Mouse (Mus musculus) left cerebral cortex, postnatal 36 days (tissue): ENCODE measurements at regions not wholly inside any gene's neighbourhood (a gene's known extent, or its start where the extent isn't known, plus 50 kb on each side); places are given as distances from the start of the nearest gene placed in this dataset.

Experiments
- DNase-seq, 2 experiments: peaks; one replicate each; pipeline ENCODE4 v3.0.0; 2021 to 2022; ENCODE audit warnings: low spot score in 2 of 2, mixed read lengths in 1 of 2
- intact Hi-C: fragments of 180-260 bp; cut with DNase I; formaldehyde crosslinking; loops from one replicate; pipeline ENCODE4 v1.15.1; 2025

DNA sequence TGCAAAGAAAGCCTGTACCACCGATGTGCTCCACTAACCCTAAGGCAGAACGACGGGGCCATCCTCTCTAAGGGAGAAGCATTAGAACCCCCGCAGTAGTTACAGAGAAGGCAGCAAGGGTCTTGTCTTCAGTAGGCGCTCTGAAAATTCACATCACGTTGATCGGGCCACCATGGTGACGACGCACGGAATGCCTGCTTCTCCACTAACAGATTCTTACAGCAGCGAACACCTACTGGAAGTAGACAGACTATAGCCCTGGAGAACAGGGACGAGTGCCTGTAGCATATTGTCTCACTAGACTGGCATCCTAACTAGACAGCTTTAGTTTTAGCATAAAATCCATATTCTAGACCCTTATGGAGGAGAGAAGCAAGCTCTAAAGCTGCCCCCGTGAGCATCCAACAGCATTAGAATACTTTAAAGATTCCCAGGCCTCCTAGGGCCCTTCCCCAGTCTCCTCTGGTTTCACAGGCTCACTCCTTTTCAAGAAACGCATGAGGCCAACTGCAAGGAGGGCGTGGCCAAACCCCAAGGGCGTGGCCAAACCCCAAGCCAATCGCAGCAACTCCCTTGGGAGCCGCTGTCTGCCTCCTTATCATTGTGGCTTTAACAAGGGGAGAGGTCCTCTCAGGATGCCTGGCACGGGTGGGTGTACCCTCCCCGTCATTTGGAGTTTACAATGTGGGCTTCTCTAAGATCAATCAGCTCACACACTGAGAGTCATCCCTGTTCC is 517.8 kb downstream of the Vrk1 start:
- intact Hi-C loops: no loop called here
- DNase-seq: peak in 1 of 2 experiments; percentile 8

DNA sequence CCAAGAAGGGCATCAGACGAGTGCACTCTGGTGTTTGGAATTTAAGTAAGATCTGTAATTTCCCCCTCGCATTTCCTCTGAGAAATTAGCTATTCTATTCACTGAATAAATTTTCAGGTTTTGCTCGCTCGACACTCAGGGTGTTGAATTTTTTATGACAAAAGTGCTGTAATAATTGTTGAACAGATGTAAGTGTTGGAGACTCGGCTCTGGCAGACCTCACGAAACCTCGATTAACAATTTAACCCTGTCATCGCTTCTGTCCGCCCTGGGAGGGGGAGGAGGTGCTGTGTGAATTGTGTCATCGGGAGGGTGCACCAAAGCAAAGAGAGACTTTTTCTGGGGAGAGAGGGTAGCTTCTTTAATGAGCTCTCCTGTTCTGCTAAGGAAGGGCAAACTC is 518.5 kb downstream of the Vrk1 start:
- DNase-seq: no peak
- intact Hi-C loops: no loop called here

DNA sequence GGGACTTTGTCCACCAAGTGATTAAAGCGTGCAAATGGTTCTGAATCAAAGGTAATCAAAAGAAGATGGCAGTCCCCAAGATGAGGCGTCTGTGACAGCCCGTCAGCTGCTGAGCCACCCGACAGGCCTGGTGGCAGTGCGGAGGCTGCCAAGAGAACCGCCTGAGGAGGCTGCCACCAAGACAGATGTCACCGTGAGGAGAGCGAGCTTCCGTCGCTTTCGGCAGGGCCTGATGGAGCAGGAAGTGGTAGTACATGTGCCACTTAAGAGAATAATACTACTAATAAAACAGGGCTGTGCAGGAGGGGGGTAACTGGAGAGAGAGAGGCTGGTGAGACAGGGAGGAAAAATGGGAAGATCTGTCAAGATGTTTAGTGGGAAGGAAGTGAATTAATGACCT is 519.1 kb downstream of the Vrk1 start:
- intact Hi-C loops: no loop called here
- DNase-seq: no peak

DNA sequence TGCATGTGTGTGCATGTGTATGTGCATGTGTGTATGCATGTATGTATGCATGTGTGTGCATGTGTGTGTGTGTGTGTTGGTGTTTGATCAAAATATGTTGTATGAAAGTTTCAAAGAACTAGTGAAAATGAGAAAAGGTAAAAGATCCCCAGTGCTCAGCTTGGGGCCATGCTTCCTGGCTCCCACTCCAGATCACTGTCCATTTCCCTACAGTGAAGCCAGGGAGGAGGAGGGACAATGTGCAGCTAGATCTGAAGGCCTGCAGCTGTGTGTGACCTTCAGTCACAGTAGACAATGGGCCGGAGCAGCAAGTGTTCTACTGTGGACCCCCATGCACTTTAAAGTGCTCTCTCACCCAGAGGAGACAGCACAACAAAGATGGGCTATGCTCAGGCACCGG is 525.1 kb downstream of the Vrk1 start:
- no peak for DNase-seq
- intact Hi-C loops: no loop called here

DNA sequence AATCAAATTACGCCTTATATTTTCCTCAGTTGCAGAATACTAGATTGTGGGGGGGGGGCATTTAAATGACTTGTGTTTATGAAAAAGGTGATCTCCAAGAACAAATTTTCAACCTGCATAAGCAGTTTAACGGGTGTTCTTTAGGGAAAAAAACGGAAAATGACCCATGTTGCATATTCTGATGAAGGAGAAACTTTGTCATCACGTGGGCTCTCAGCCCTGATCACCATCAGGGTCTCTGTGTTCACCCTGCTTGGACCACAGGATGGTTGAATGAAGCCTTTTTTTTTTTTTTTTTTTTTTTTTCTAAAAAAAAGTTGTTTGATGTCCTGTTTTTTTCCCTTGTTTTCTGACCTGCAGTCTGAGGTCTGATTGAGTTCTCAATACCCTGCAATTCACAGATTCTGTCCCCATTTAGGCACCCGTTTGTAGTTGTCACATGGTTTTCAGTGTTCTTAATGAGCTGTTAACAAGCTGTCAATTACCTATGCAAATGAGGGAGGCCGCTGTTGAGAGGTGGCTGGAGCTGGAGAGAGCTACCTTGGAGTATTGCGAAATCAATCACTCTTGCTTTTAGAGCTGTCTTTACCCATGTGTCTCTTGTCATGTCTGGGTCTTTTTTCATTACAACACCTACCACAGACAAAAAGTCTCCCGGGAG is 525.7 kb downstream of the Vrk1 start:
- no peak for DNase-seq
- intact Hi-C loops: no loop called here

DNA sequence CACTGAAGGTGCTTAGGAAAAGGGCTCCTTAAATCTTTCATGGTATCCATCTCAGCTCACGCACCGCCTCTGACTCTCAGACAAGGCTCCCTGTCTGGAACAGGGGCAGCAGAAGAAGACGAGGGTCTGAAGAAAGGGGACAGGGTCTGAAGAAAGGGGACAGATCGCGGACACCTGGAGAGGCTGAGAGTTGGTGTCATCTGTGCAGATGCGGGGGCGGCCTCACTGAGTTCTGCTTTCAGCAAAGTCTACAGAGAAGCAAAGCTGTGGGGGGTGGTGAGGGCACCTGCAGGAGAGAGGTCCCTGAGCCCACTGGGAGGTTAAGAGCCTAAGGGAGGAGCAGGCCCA is 526.2 kb downstream of the Vrk1 start:
- DNase-seq: no peak
- intact Hi-C loops: no loop called here

DNA sequence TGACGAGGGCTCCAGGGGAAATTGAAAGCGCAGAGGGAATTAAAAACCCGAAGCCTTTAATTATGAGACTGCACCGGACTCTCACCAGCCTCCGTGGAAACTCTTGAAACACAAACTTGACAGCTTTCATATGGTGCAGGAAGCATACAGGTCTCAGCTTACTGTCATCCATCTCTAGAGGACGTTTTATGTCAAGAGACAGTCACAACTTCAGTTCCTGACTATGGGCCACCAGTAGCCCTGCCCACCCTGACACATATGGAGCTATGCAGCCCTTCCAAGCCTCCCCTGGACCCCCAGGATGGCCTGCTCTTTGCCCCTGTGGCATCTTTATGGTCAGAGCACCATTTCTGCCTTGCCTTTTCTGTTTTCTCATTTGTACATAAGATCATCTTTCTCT is 530.0 kb downstream of the Vrk1 start:
- intact Hi-C loops: no loop called here
- no peak for DNase-seq

DNA sequence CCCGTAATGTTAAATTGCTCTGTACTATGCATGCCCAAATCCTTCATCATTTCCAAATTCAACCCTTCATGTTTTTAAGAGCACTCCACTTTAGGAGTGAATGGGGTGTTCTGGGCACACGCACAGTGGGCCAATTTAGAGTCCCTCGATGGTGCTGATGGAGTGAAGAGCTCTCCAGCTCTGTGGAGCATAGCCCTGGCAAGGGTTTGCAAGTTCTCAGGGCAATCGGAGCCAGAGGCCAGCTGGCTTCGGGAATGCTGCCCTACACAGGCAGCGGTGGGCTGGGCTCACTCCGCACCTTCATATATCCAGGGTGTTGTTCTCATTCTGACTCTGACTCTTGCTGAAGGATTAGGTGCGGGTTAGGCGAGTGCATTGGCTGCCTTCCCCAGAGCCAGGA is 549.5 kb downstream of the Vrk1 start:
- intact Hi-C loops: no loop called here
- DNase-seq: no peak

DNA sequence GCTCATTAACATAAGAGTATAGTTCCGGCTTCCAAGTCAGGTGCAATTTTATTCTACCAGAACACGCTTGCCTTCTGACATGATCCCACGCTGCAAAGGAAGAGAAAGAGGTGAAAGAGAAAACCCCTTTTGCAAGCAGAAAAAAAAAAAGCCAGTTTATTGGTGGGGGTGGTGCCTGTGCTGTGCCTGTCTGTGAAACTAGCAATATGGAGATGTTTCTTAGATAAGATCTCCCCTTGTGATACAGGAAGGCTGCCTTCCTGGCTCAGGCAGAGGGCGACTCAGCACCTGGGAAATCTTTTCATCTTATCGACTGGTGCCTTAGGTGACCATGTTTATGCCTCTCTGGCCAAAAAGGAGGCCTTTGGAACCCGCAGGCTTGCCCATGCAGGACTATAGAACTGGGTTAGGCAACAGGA is 555.2 kb downstream of the Vrk1 start:
- DNase-seq: no peak
- intact Hi-C loops: no loop called here

DNA sequence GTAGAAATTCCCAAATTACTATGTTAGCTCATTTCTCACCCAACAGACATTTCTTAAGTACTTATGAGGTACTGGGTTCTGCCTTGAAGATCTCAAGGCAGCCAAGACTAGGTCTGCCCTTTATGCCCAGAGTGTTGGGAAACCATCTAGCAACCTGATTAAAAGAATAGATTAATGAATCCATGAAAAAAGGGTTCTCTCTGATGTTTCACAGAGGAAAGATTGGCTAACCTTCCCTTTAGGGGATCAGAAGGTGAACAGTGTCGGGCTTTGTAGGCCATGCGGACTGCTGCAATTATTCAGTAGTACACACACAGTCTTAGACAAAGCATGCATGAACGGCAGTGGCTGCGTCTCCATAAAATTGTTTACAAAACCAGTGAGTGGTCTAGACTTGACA is 556.3 kb downstream of the Vrk1 start:
- no peak for DNase-seq
- intact Hi-C loops: no loop called here

DNA sequence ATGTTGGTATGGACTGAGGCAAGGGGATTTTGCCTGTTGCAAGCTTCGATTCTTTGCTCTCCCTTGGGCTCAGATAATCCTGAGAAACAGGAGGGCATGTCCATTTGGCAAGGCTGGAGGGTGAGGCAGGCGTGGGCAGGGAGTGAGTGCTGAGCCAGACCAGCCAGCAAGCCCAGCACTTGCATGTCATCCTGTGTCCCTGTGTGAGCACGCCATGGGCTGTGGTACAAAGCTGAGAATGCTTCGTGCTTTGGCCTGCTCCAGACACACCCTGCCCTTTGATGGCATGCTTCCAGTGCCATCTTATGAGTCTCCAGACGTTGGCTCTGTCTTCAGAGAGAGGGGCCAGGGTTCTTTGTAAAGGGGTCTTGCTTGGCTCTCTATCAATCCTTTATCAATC is 557.1 kb downstream of the Vrk1 start:
- intact Hi-C loops: no loop called here
- DNase-seq: no peak

DNA sequence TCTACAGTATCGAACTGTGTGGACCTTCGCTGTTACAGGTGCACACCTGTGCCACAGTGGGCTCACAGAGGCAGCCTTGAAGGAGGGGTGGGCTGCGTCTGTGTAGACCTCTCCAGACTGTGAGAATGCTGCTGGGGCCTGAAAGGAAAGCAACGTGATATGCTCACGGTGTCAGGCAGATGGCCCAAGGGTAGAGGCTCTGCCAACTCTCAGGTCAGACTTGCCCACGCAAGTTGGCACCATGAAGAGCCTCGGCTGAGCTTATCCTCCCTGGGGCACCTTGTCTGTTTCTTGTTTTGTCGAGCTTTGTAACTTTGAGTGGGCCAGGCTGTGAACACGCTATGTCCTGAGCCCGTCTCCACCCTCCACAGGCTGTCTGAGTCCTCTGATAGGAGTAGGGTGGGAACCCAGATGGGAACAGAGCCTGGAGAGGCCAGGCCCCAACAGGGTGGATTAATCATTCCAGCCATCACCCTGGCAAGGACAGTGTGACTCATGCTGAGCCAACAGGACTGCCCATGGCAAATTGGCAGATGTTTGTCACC is 558.6 kb downstream of the Vrk1 start:
- no peak for DNase-seq
- intact Hi-C loops: no loop called here

DNA sequence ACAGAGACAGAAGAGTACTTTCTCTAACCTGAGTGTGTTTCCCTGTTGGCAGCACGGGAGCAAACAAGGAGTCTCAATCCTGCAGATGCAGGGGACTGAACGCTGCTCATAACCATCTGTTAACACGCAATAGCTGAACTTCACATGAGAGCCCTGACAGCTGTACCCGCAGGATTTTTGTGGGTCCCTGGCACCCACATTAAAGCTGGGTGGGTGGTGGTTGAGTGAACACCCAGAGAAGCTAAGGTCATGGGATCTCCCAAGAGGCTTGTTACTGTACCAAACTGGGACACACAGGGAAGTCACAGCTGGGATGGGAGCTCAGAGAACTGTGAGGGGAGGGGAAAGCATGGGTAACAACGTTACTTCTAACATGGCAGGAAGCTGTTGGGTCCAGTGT is 562.9 kb downstream of the Vrk1 start:
- no peak for DNase-seq
- intact Hi-C loops: no loop called here

DNA sequence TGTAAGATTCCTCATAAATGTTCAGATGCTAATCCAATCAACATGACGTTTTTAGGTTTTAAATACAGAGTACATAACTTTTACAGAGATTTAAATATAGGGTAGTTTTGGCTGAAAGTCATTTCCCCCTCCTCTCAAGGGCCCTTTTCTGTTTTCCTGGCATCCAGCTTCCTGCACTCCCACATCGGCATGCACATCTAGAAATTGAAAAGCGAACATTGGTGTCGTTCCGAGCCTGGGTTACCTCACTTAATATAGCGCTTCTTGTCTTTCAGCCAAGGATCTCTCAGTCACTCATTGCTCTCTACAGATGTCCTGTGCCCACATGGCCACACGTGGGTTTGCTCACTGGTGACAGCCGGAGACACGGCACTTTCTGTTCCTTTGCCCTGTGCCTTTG is 572.7 kb downstream of the Vrk1 start:
- DNase-seq: peak; percentile 14 to 18
- intact Hi-C loops: no loop called here

DNA sequence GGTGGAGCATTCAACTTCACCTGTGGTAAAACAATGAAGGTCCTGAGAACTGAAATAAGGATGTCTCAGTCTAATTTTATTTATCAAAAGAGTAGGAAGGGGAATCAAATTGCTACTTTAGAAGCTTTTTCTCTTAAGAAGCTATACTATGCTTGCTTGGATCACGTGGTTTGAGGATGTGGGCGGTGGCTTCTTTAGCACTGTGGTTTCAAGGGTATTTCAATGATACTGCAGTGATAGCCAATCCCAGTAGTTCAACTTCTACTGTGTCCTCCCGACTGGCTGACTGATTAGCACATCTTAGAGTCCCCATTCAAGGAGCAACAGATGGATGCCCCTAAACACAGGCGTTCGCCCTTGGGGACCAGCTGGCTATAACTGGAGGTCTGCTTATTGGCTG is 575.6 kb downstream of the Vrk1 start:
- DNase-seq: no peak
- intact Hi-C loops: no loop called here

DNA sequence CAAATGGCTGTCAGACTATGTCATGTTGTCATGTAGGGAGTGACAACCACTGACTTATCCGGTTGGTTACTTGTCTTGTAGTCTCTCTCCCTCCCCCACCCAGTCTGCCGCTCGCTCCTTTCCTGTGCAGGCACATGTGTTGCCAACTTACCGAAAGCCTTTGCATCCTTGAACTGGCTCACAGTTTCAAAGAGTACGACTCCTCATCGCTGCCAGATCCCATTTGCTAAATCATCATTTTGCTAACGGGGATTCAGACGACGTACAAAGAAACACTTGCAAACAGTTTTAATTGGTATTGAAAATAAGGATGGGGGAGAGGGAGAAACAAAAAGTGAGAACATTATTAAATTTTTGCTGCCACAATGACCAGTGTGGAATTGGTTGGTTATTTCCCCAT is 582.7 kb downstream of the Vrk1 start:
- intact Hi-C loops: no loop called here
- DNase-seq: no peak

DNA sequence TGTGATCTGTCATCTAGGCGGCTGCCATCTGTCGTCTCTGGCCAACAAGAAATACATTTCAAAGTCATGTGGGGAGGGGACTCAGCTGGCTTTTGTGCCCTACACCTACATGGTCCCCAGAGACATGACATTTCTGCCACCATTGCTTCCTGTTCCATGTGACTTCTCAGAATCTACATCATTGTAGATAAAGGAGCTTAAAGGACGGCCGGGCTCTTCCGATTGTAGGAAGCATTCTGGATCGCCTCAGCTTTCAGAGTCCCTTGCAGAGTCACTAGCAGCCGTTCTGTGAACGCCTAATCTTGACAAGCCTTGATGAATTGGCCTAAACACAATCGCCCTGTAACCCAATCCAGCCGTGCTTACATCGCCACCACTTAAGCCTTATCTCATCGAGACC is 587.6 kb downstream of the Vrk1 start:
- intact Hi-C loops: no loop called here
- no peak for DNase-seq

DNA sequence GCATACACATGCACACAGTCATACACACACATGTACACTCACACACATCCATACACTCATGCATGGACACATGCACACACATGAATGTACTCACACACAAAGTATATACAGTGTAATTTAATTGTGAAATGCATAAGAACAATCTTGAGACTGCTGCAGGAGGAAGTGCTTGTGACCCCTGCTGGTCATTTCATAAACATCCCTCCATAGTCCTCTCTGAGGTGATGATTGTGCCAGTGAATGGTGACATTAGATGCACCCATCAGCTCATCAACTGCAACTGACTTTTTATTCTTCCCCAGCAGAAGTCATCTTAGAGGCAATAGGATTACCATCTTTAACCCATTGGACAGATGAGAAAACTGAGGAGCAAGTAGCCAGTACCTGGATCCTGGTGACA is 597.2 kb downstream of the Vrk1 start:
- no peak for DNase-seq
- intact Hi-C loops: no loop called here

DNA sequence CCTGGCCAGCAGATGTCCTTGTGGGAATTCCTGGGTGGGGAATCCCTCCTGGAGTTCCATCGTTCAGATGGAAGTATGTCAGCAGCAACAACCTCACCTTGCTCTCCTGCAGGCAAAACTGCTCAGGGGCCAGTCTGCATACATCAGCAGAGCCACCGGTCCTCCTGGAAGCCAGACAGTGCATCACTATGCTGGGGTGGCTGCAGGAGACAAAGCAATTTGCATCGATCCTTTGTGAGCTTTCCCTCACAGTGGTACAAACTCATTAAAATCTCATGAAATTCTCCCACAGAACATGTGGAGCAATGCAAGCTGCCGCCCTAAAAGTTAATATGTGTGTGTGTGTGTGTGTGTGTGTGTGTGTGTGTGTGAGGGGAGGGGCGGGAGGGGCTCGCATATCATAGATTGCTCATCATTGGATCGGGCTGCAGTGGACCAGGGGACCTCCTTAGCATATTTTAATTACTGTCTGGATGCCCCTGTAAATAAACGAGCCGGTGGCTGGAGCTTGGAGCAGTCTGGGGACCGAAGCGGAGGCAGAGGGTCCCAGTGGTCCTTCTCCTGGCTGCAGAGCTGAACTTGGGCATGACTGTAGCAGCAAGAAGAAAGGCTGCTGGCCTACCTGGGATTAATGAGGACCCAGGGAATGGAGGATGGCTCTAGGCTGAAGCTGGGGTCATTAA is 597.8 kb downstream of the Vrk1 start:
- intact Hi-C loops: no loop called here
- no peak for DNase-seq

DNA sequence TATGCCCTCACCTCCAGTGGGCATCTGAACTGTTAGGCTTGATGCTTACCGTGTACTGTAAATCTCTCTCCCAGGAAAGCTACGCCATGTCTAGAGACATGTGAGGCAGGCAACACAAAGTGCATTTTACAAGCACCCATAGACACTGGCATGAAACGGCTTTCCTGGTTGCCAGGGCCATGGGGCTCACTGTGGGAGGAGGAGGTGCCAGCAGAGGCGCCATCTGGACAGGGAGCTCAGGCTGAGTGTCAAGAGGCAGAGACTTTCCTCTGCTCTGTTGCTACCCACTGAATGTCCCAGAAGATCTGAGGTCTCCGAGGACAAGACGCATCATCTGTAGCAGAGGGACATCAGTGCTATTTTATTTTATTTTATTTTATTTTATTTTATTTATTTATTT is 608.7 kb downstream of the Vrk1 start:
- intact Hi-C loops: no loop called here
- DNase-seq: no peak

DNA sequence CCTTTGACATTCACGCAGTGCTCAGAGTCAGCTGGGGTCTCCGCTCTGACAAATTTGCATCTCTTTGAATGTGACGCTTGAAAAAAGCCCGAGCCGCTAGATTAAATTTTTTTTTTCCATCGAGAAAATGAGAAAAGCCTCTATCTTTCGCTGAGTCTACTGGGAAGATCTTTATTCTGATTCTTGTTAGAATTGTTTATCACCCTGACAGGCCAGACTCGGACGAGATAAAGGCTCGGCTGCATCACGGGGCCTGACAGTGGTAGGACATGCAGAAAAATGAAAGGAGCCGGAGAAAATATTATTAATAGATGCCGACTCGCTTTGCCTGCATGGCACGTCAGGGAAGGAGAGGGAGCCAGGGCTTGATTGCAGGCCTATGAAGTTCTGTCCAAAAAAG is 616.8 kb downstream of the Vrk1 start:
- intact Hi-C loops: no loop called here
- no peak for DNase-seq
